Mouse (Mus musculus) T-helper 17 cell (primary cell): ENCODE results near the gene Sox11.

ENCODE experiments used
- in situ Hi-C, 2 experiments: fragments of 300-600 bp; cut with MboI, MseI; formaldehyde crosslinking; loops; 1 replicate in 1 of 2; 2 replicates in 1 of 2; pipeline ENCODE4 v1.15.1; 2025; ENCODE audit warnings: high pct_unique_total_duplicates in 2 of 2

Sox11 gene

GRCm38 (mm10) chr12:27341871-27342690, at the start of gene Sox11:
TSS of gene Sox11 (minus strand) at chr12:27342574.
- in situ Hi-C loops, result no loop called here

- in situ Hi-C loops, result no loop called here
Measured at GRCm38 (mm10) chr12:27391652-27392305, 49.4 kb upstream of the Sox11 start.

- in situ Hi-C loops, result no loop called here
Measured at GRCm38 (mm10) chr12:27390439-27390838, 48.1 kb upstream of the Sox11 start.

- in situ Hi-C loops, result no loop called here
Measured at GRCm38 (mm10) chr12:27389429-27389828, 47.1 kb upstream of the Sox11 start.

- in situ Hi-C loops, result no loop called here
Measured at GRCm38 (mm10) chr12:27372505-27372904, 30.1 kb upstream of the Sox11 start.

GRCm38 (mm10) chr12:27370756-27371155, 28.4 kb upstream of the Sox11 start:
- in situ Hi-C loops, result no loop called here

GRCm38 (mm10) chr12:27367476-27367875, 25.1 kb upstream of the Sox11 start:
- in situ Hi-C loops, result no loop called here

GRCm38 (mm10) chr12:27363840-27364640, 21.7 kb upstream of the Sox11 start:
- in situ Hi-C loops, result no loop called here

- in situ Hi-C loops, result no loop called here
Measured at GRCm38 (mm10) chr12:27357076-27357637, 14.8 kb upstream of the Sox11 start.

- in situ Hi-C loops, result no loop called here
Measured at GRCm38 (mm10) chr12:27356571-27356970, 14.2 kb upstream of the Sox11 start.

GRCm38 (mm10) chr12:27343606-27344410, 1.4 kb upstream of the Sox11 start:
- in situ Hi-C loops, result no loop called here

- in situ Hi-C loops, result no loop called here
Measured at GRCm38 (mm10) chr12:27342691-27343605, 574 bp upstream of the Sox11 start.

GRCm38 (mm10) chr12:27341130-27341870, 1.1 kb downstream of the Sox11 start:
- in situ Hi-C loops, result no loop called here

- in situ Hi-C loops, result no loop called here
Measured at GRCm38 (mm10) chr12:27340451-27341035, 1.8 kb downstream of the Sox11 start.

- in situ Hi-C loops, result no loop called here
Measured at GRCm38 (mm10) chr12:27339171-27339751, 3.1 kb downstream of the Sox11 start.

- in situ Hi-C loops, result no loop called here
Measured at GRCm38 (mm10) chr12:27338721-27339170, 3.6 kb downstream of the Sox11 start.

- in situ Hi-C loops, result no loop called here
Measured at GRCm38 (mm10) chr12:27338116-27338515, 4.3 kb downstream of the Sox11 start.

- in situ Hi-C loops, result no loop called here
Measured at GRCm38 (mm10) chr12:27337482-27337881, 4.9 kb downstream of the Sox11 start.
